In genomic region chr5:123436780-123437175, GRCm38 (mm10) we compare ENCODE assay signal across 8 mouse cellular contexts. TPM values are rescaled to one million over a fixed set of nuclear protein-coding genes. Genes with fewer than 3 reads are reported as not detected.
A peak's percentile ranks its signal among the peaks of the same experiment; 100 is the strongest.
DNase-seq lines count a peak whose midpoint lies in the region; ATAC-seq lines count a peak whose summit lies in the region.

No protein-coding gene starts in this region.

- no peak overlapping the region for H3K27ac ChIP-seq in midbrain, embryonic 10.5 days (replicated peaks)
- H3K27ac ChIP-seq in midbrain, embryonic 15.5 days, result no peak overlapping the region

- peak; percentile 29 for DNase-seq in midbrain, embryonic 10.5 days (ENCODE audit: low spot score)
- DNase-seq in R1 (ENCODE audit: low read depth, low spot score), result peak; percentile 55
- peak; percentile 57 to 63 for DNase-seq in left cerebral cortex, postnatal 25 days (ENCODE audit: low spot score in 2 of 2)
- DNase-seq in retina, postnatal 1 day, result peak; percentile 80
- DNase-seq in urinary bladder, adult 18-20 months (ENCODE audit: low spot score in 2 of 2), result no peak

- no peak for ATAC-seq in midbrain, embryonic 15.5 days (replicated peaks)
- ATAC-seq in common myeloid progenitor, adult 5-6 weeks (replicated peaks; ENCODE audit: low read depth, poor library complexity, severe bottlenecking), result peak; percentile 53; the same call in 1 of the 2 replicates
- ATAC-seq in inflammation-experienced regulatory T-cells, adult 6 months, result peak; percentile 64

- H3K27me3 ChIP-seq in midbrain, embryonic 10.5 days (ENCODE audit: low read depth, poor library complexity, severe bottlenecking), result no peaks in the 10 kb centered on the region
- H3K27me3 ChIP-seq in midbrain, embryonic 15.5 days (replicated peaks), result no peaks in the 10 kb centered on the region

- WGBS in midbrain, embryonic 10.5 days, result 58% methylated on average over 4 of the region's 4 CpGs
- 33% methylated on average over 4 of the region's 4 CpGs for WGBS in midbrain, embryonic 15.5 days

- H3K4me2 ChIP-seq in midbrain, embryonic 15.5 days, result no peak overlapping the region

- H3K4me3 ChIP-seq in midbrain, embryonic 10.5 days, result no peak overlapping the region
- H3K4me3 ChIP-seq in midbrain, embryonic 15.5 days, result no peak overlapping the region

- no peaks in the 10 kb centered on the region for H3K9me3 ChIP-seq in midbrain, embryonic 10.5 days (replicated peaks)
- no peaks in the 10 kb centered on the region for H3K9me3 ChIP-seq in midbrain, embryonic 15.5 days

- H3K9ac ChIP-seq in midbrain, embryonic 15.5 days, result no peak overlapping the region

- intact Hi-C loops in left cerebral cortex, postnatal 25 days (cut with DNase I), result loop anchor here (2.0 to 5.0 kb wide), 3 partner anchors 60 to 184 kb away; partner anchors contain the start of gene Wdr66

- peaks cover 6% of the 10 kb centered on the region for H3K4me1 ChIP-seq in midbrain, embryonic 10.5 days
- peaks cover 12% of the 10 kb centered on the region for H3K4me1 ChIP-seq in midbrain, embryonic 15.5 days

- peaks cover 8% of the 10 kb centered on the region for H3K36me3 ChIP-seq in midbrain, embryonic 10.5 days
- 0 out of 2 replicates have a peak, but pooled peaks cover 5% of the 10 kb centered on the region for H3K36me3 ChIP-seq in midbrain, embryonic 15.5 days (replicated peaks)

RNA-seq across cellular contexts. Expression of gene Mlxip, which starts 42.2 kb away (rescaled TPM):
- 16.0 and 16.7 TPM in 2 replicates for polyA plus RNA-seq in midbrain, embryonic 10.5 days (2016; fragmentation: Nextera tagmentation; extraction: Ambion mirVana)
- polyA plus RNA-seq in midbrain, embryonic 15.5 days (2015; fragmentation: Nextera tagmentation; extraction: Ambion mirVana), result 18.6 and 21.1 TPM in 2 replicates
- total RNA-seq in common myeloid progenitor, adult 5-6 weeks (2017), result 9.1 and 13.9 TPM in 2 replicates
- 10 to 100 TPM; 11.3 to 26.3 (median 18.1) TPM for polyA plus RNA-seq in inflammation-experienced regulatory T-cells, adult 6 months (2017; shearing (Covaris generic))
- 10 to 100 TPM; 16.3 to 18.0 TPM for total RNA-seq in left cerebral cortex, postnatal 25 days (2021)

RNA-seq across cellular contexts. Expression of gene Lrrc43, which starts 52.3 kb away (rescaled TPM):
- not detected in 2 replicates for polyA plus RNA-seq in midbrain, embryonic 10.5 days (2016; fragmentation: Nextera tagmentation; extraction: Ambion mirVana)
- 0.89 and 1.1 TPM in 2 replicates for polyA plus RNA-seq in midbrain, embryonic 15.5 days (2015; fragmentation: Nextera tagmentation; extraction: Ambion mirVana)
- not detected in 2 replicates for total RNA-seq in common myeloid progenitor, adult 5-6 weeks (2017)
- not detected for polyA plus RNA-seq in inflammation-experienced regulatory T-cells, adult 6 months (2017; shearing (Covaris generic))
- total RNA-seq in left cerebral cortex, postnatal 25 days (2021), result under 1 TPM; 0.34 to 0.57 TPM

RNA-seq across cellular contexts. Expression of gene Il31, which starts 52.5 kb away (rescaled TPM):
- polyA plus RNA-seq in midbrain, embryonic 10.5 days (2016; fragmentation: Nextera tagmentation; extraction: Ambion mirVana), result not detected in 2 replicates
- polyA plus RNA-seq in midbrain, embryonic 15.5 days (2015; fragmentation: Nextera tagmentation; extraction: Ambion mirVana), result not detected in 2 replicates
- total RNA-seq in common myeloid progenitor, adult 5-6 weeks (2017), result not detected in 2 replicates
- polyA plus RNA-seq in inflammation-experienced regulatory T-cells, adult 6 months (2017; shearing (Covaris generic)), result not detected
- total RNA-seq in left cerebral cortex, postnatal 25 days (2021), result not detected

Comparison
In these comparisons a context has a peak if more than half of its experiments do, and no peak if none do; other contexts are left out.
1. DNase-seq: peak in midbrain, embryonic 10.5 days (single experiment), R1 (single experiment), left cerebral cortex, postnatal 25 days (2 of 2) and retina, postnatal 1 day (single experiment); none in urinary bladder, adult 18-20 months (0 of 2).